Mouse (Mus musculus) midbrain, embryonic 11.5 days (tissue): ENCODE measurements around the gene Cela3a. TPM values are rescaled to one million over a fixed set of nuclear protein-coding genes. Genes with fewer than 3 reads are reported as not detected.

Experiments used
- ATAC-seq: fragments of 200-750 bp; cut with Nextera tagmentation; 2 replicates; pipeline ENCODE4 v1.8.0; 2017; ENCODE audit warnings: moderate TSS enrichment, moderate library complexity; ENCODE audit not compliant: low FRiP score
- DNase-seq: peaks from one replicate; pipeline ENCODE4 v3.0.0; 2015; ENCODE audit warnings: low spot score; ENCODE audit errors: missing footprints
- H3K27ac ChIP-seq: fragments of 300-500 bp; sonication (generic); 2 replicates; pipeline ENCODE4 v1.5.1; 2014; ENCODE audit warnings: low read depth, low read length
- H3K27me3 ChIP-seq: fragments of 300-500 bp; sonication (generic); 2 replicates; pipeline ENCODE4 v1.6.1; 2014; ENCODE audit warnings: mild to moderate bottlenecking, low read length, moderate library complexity, mixed read lengths; ENCODE audit not compliant: control insufficient read depth, insufficient read depth
- H3K36me3 ChIP-seq: fragments of 300-500 bp; sonication (generic); 2 replicates; pipeline ENCODE4 v1.6.1; 2014; ENCODE audit warnings: mild to moderate bottlenecking, low read length, moderate library complexity, mixed read lengths; ENCODE audit not compliant: control insufficient read depth, insufficient read depth
- H3K4me1 ChIP-seq: fragments of 300-500 bp; sonication (generic); 2 replicates; pipeline ENCODE4 v1.6.1; 2014; ENCODE audit warnings: low read length; ENCODE audit not compliant: control insufficient read depth, insufficient read depth
- H3K4me2 ChIP-seq: fragments of 300-500 bp; sonication (generic); 2 replicates; pipeline ENCODE4 v1.6.1; 2014; ENCODE audit warnings: mild to moderate bottlenecking, moderate library complexity
- H3K4me3 ChIP-seq: fragments of 300-500 bp; sonication (generic); 2 replicates; pipeline ENCODE4 v1.5.1; 2014; ENCODE audit warnings: low read depth, low read length
- H3K9ac ChIP-seq: fragments of 300-500 bp; sonication (generic); 2 replicates; pipeline ENCODE4 v1.6.1; 2014; ENCODE audit warnings: low read length
- H3K9me3 ChIP-seq: fragments of 300-500 bp; sonication (generic); 2 replicates; pipeline ENCODE4 v1.6.1; 2016; ENCODE audit warnings: low read length; ENCODE audit not compliant: control insufficient read depth
- WGBS: fragments of 180-500 bp; shearing (Covaris S2); extraction: QIAGEN DNeasy Blood & Tissue Kit; methylation state at CpG from one replicate; pipeline ENCODE4 v1.1.7; 2014; 5-methylcytosine and 5-hydroxymethylcytosine counted together
- polyA plus RNA-seq: library from polyadenylated mRNA; unstranded; fragments of >200 nt; fragmentation: Nextera tagmentation; extraction: Ambion mirVana; gene quantifications from 2 replicates; pipeline ENCODE4 v1.2.1, GENCODE M21; 2014

Cela3a gene
- polyA plus RNA-seq, 1 experiment from 2014 or later = not detected

- no peak overlapping the region for H3K4me3 ChIP-seq
- H3K9me3 ChIP-seq = no peaks in the 10 kb centered on the region
- no peak overlapping the region for H3K27ac ChIP-seq
- WGBS = 68% methylated on average over 2 of the region's 2 CpGs
- H3K4me2 ChIP-seq = no peak overlapping the region
- H3K27me3 ChIP-seq = no peaks in the 10 kb centered on the region
- ATAC-seq (no peak), DNase-seq (peak; percentile 68)
- H3K9ac ChIP-seq = no peak overlapping the region
- H3K36me3 ChIP-seq = no peaks in the 10 kb centered on the region
- no peaks in the 10 kb centered on the region for H3K4me1 ChIP-seq
Measured at GRCm38 (mm10) chr4:137449132-137449531, 39.5 kb upstream of the Cela3a start.

GRCm38 (mm10) chr4:137448641-137449040 lies 39.0 kb upstream of the Cela3a start:
- WGBS = 69% methylated on average over 2 of the region's 2 CpGs
- peak; percentile 78 for DNase-seq
- no peaks in the 10 kb centered on the region for H3K9me3 ChIP-seq

GRCm38 (mm10) chr4:137448197-137448596 lies 38.6 kb upstream of the Cela3a start:
- peak; percentile 23 for DNase-seq
- WGBS = 72% methylated on average over 6 of the region's 6 CpGs
- no peak for ATAC-seq
- Histone ChIP-seq H3K27me3 (no peaks in the 10 kb centered on the region), H3K9me3 (no peaks in the 10 kb centered on the region), H3K27ac (no peak overlapping the region), H3K4me3 (no peak overlapping the region), H3K36me3 (no peaks in the 10 kb centered on the region), H3K4me2 (no peak overlapping the region), H3K4me1 (no peaks in the 10 kb centered on the region), H3K9ac (no peak overlapping the region)

More at GRCm38 (mm10) chr4:137448641-137449040, 39.0 kb upstream of the Cela3a start:
- H3K4me3 ChIP-seq = no peak overlapping the region
- H3K36me3 ChIP-seq = no peaks in the 10 kb centered on the region
- no peak overlapping the region for H3K9ac ChIP-seq
- H3K27me3 ChIP-seq = no peaks in the 10 kb centered on the region
- no peak overlapping the region for H3K4me2 ChIP-seq
- no peaks in the 10 kb centered on the region for H3K4me1 ChIP-seq
- no peak overlapping the region for H3K27ac ChIP-seq
- ATAC-seq = no peak

DNA sequence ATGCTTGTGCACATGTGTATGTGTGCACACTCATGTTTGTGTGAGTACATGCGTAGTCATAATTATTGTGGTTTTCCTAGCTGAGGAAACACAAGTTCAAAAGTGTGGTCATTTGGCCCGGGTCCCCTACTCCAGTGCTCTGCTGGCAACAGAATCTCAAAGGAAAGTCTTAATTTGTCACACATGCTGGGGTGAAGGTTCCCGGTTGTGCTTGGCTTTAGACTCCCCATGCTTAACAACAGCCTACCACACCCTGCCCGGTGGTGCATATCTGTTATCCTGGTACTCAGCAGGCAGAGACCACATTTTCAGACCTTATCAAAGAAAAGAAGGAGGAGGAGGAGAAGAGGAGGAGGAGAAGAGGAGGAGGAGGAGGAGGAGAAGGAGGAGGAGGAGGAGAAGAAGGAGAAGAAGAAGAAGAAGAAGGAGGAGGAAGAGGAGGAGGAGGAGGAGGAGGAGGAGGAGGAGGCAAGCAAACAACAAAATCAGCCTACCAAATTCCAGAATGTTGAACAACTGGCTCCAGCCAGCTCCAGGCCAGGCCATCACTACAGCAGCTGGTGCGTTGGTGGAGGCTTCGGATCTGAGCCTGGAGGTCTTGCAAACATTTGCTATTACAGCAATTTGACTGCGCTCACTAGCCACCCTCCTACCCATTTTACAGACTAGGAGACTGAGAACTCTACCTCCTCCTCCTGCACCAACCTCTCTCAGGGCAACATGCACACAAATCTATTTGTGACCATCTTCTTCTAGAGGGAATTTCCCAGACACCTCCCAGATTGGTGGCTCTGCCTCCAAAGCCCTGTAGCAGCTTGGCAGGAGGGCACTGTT lies 38.0 kb upstream of the Cela3a start:
- Histone ChIP-seq H3K4me1 (no peaks in the 10 kb centered on the region), H3K4me2 (no peak overlapping the region), H3K4me3 (no peak overlapping the region), H3K9me3 (no peaks in the 10 kb centered on the region), H3K27ac (no peak overlapping the region), H3K36me3 (no peaks in the 10 kb centered on the region), H3K27me3 (no peaks in the 10 kb centered on the region), H3K9ac (no peak overlapping the region)
- ATAC-seq (no peak), DNase-seq (peak; percentile 79)
- 70% methylated on average over 7 of the region's 7 CpGs for WGBS

DNA sequence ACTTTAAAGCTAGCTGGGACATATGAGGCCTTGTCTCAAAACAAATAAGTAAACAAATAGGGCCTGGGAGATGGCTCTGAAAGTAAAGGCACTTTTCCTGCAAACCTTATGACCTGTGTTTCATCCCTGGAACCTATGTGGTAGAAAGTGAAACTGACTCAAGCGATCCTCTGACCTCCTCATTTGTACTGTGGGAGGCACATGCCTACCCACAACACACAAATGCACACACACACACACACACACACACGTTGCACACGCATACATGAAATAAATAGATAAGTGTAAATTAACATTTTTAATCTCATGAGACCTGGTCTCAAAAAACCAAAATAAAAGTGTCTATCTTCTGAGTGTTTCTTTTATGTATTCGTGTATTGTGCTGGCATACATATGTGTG lies 36.3 kb upstream of the Cela3a start:
- ATAC-seq (no peak), DNase-seq (peak; percentile 41)
- no peak overlapping the region for H3K4me3 ChIP-seq
- no peak overlapping the region for H3K9ac ChIP-seq
- no peaks in the 10 kb centered on the region for H3K9me3 ChIP-seq
- WGBS = 89% methylated on average over 4 of the region's 4 CpGs
- H3K27me3 ChIP-seq = no peaks in the 10 kb centered on the region
- H3K27ac ChIP-seq = no peak overlapping the region
- no peak overlapping the region for H3K4me2 ChIP-seq
- no peaks in the 10 kb centered on the region for H3K36me3 ChIP-seq
- H3K4me1 ChIP-seq = no peaks in the 10 kb centered on the region

- no peaks in the 10 kb centered on the region for H3K4me1 ChIP-seq
- H3K27me3 ChIP-seq = no peaks in the 10 kb centered on the region
- no peaks in the 10 kb centered on the region for H3K9me3 ChIP-seq
- ATAC-seq (no peak), DNase-seq (peak; percentile 98)
- H3K4me2 ChIP-seq = no peak overlapping the region
- 27% methylated on average over 5 of the region's 5 CpGs for WGBS
- no peak overlapping the region for H3K27ac ChIP-seq
- H3K36me3 ChIP-seq = no peaks in the 10 kb centered on the region
- no peak overlapping the region for H3K9ac ChIP-seq
- H3K4me3 ChIP-seq = no peak overlapping the region
Measured at GRCm38 (mm10) chr4:137443625-137444024, 34.0 kb upstream of the Cela3a start.

DNA sequence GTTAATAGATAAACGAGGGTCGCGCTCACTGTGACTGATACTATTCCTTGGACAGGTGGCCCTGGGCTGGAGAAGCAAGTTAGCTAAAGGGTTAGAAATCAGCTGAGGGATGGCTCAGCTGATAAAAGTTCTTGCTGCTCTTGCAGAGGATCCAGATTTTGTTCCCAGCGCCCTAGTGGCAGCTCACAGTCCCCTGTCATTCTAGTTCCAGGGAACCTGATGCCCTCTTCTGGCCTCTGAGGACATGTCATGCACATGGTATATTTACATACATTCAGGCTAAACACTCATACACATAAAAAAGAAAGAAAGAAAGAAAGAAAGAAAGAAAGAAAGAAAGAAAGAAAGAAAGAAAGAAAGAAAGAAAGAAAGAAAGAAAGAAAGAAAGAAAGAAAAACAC lies 31.7 kb upstream of the Cela3a start:
- Histone ChIP-seq H3K27ac (no peak overlapping the region), H3K4me1 (no peaks in the 10 kb centered on the region), H3K9ac (no peak overlapping the region), H3K4me3 (no peak overlapping the region), H3K9me3 (no peaks in the 10 kb centered on the region), H3K36me3 (no peaks in the 10 kb centered on the region), H3K4me2 (no peak overlapping the region), H3K27me3 (no peaks in the 10 kb centered on the region)
- DNase-seq = no peak
- ATAC-seq = no peak
- WGBS = 87% methylated on average over 4 of the region's 4 CpGs

GRCm38 (mm10) chr4:137438842-137439241 lies 29.3 kb upstream of the Cela3a start:
- Histone ChIP-seq H3K27ac (no peak overlapping the region), H3K27me3 (no peaks in the 10 kb centered on the region), H3K9ac (no peak overlapping the region), H3K9me3 (no peaks in the 10 kb centered on the region), H3K4me2 (no peak overlapping the region), H3K4me3 (no peak overlapping the region), H3K36me3 (no peaks in the 10 kb centered on the region), H3K4me1 (no peaks in the 10 kb centered on the region)
- ATAC-seq = no peak
- WGBS = 89% methylated on average over 8 of the region's 8 CpGs
- DNase-seq = no peak

- Histone ChIP-seq H3K27ac (no peak overlapping the region), H3K9me3 (no peaks in the 10 kb centered on the region), H3K4me1 (no peaks in the 10 kb centered on the region), H3K4me2 (no peak overlapping the region), H3K4me3 (no peak overlapping the region), H3K27me3 (no peaks in the 10 kb centered on the region), H3K9ac (no peak overlapping the region), H3K36me3 (no peaks in the 10 kb centered on the region)
- 90% methylated on average over 8 of the region's 8 CpGs for WGBS
- no peak for DNase-seq
- no peak for ATAC-seq
Measured at GRCm38 (mm10) chr4:137436979-137437669, 27.5 kb upstream of the Cela3a start.
